Mouse (Mus musculus): ENCODE measurements around the gene Efna2. TPM values are rescaled to one million over a fixed set of nuclear protein-coding genes. Genes with fewer than 3 reads are reported as not detected.
A peak's percentile ranks its signal among the peaks of the same experiment; 100 is the strongest.
"Not testable (repeated sequence)": the region's sequence is repeated elsewhere in the genome, so short reads cannot be mapped to it uniquely, and the experiment has no call there.

Efna2 gene
- polyA plus RNA-seq, 1 experiment from 2014 or later: 0.53 TPM

DNA sequence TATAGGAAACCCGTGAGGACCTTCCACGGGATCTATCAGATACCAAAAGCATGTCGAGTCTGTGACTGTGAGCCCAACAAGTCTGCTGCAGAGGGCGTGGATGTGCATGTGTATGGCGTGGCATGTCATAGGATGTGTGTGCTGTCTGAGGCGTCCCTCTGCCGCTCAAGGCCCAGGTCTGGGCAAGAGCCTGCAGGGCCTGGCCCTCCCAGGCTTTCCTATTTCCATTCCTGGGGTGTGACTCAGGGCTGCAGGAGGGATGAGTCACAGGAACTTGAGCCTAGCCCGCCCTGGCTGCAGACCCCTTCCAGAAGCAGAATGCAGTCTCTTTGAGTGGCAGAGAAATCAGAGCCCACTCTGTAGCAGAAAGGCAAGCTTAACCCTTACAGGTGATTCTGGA is 15.6 kb upstream of the Efna2 start:
- ATAC-seq (ENCODE audit: low read depth): no peak
- Histone ChIP-seq H3K4me3 (ENCODE audit: low read depth, low read length) (no peak overlapping the region), H3K36me3 (ENCODE audit: control insufficient read depth, insufficient read depth) (no peaks in the 10 kb centered on the region), H3K9ac (ENCODE audit: low read depth, low read length) (no peak overlapping the region), H3K4me1 (ENCODE audit: control insufficient read depth, low read depth, low read length) (peaks cover 81% of the 10 kb centered on the region), H3K27ac (ENCODE audit: low read length) (no peak overlapping the region), H3K9me3 (replicated peaks; ENCODE audit: control insufficient read depth, low read length) (no peaks in the 10 kb centered on the region), H3K4me2 (ENCODE audit: low read depth, low read length) (no peak overlapping the region), H3K27me3 (ENCODE audit: control insufficient read depth, insufficient read depth, low read depth, low read length) (no peaks in the 10 kb centered on the region)
- WGBS (ENCODE audit: insufficient replicate concordance): 69% methylated on average over 8 of the region's 8 CpGs

DNA sequence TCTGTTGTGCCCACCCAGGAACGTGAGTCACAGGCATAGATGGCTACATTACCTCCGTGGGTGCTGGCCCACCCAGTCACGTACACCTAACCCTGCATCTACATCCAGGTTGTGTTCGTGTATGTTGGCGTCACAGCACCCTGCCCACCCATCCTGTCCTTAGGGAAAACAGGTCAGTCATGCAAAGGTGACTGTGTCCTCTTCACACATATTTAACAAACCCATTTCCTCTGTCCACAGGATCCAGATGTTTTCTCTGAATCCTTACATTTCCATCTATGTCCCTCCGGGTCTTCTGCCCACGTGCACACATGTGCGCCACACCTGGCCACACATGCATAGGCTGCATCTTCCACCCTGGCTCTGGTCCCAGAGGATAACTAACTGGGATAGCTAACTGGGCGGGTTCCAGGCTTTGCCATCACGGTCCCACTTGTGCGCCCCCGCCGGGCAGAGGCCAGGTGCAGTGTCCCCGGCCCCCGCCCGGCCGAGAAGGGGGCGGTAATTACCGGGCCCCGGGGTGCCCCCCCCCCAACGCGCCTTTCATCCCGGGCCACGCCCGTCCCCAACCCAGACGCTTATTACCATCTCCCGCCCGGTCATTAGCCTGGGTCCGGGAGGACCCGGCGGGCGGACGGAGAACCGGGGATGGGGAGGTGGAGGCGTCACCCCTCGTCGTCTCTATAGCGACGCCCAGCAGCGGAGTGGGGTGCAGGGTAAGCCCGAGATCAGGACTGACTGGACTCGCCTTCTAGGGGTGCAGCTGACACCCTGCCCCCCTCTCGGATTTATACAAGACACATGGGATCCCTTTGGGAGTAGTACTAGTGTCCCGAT is 14.9 kb upstream of the Efna2 start:
- Histone ChIP-seq H3K9me3 (replicated peaks; ENCODE audit: control insufficient read depth, low read length) (no peaks in the 10 kb centered on the region), H3K36me3 (ENCODE audit: control insufficient read depth, insufficient read depth) (no peaks in the 10 kb centered on the region), H3K27ac (ENCODE audit: low read length) (peak overlapping the region; percentile 67; the same call in 1 of the 2 replicates), H3K4me2 (ENCODE audit: low read depth, low read length) (peak overlapping the region; percentile 96), H3K4me3 (ENCODE audit: low read depth, low read length) (peak overlapping the region; percentile 62), H3K4me1 (ENCODE audit: control insufficient read depth, low read depth, low read length) (peaks cover 81% of the 10 kb centered on the region), H3K27me3 (ENCODE audit: control insufficient read depth, insufficient read depth, low read depth, low read length) (no peaks in the 10 kb centered on the region), H3K9ac (ENCODE audit: low read depth, low read length) (peak overlapping the region; percentile 67)
- no peak for ATAC-seq (ENCODE audit: low read depth)
- WGBS (ENCODE audit: insufficient replicate concordance): 11% methylated on average over 43 of the region's 44 CpGs

DNA sequence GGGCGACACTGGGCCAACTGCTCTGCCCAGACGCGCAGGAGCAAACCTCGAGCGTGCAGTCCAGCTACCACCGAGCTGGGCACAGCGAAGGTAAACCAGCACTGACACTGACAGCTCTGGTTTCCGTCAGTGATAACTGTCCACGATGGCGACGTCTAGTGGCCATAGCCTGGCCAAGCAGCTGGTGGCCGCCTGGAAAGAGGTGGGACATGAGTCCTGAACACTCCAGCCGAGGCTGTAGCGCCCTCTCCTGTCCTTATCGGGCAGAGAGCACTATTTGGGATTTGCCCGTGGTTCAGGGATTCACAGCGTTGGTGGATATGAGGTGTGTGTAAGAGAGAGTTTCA is 14.3 kb upstream of the Efna2 start:
- Histone ChIP-seq H3K9me3 (replicated peaks; ENCODE audit: control insufficient read depth, low read length) (no peaks in the 10 kb centered on the region), H3K4me1 (ENCODE audit: control insufficient read depth, low read depth, low read length) (peaks cover 78% of the 10 kb centered on the region), H3K4me3 (ENCODE audit: low read depth, low read length) (peak overlapping the region; percentile 62), H3K27me3 (ENCODE audit: control insufficient read depth, insufficient read depth, low read depth, low read length) (no peaks in the 10 kb centered on the region), H3K27ac (ENCODE audit: low read length) (peak overlapping the region; percentile 67; the same call in 1 of the 2 replicates), H3K4me2 (ENCODE audit: low read depth, low read length) (peak overlapping the region; percentile 96), H3K36me3 (ENCODE audit: control insufficient read depth, insufficient read depth) (peaks cover 4% of the 10 kb centered on the region), H3K9ac (ENCODE audit: low read depth, low read length) (peak overlapping the region; percentile 67)
- ATAC-seq (ENCODE audit: low read depth): peak; percentile 31
- under 1% methylated on average over 17 of the region's 17 CpGs for WGBS (ENCODE audit: insufficient replicate concordance)

DNA sequence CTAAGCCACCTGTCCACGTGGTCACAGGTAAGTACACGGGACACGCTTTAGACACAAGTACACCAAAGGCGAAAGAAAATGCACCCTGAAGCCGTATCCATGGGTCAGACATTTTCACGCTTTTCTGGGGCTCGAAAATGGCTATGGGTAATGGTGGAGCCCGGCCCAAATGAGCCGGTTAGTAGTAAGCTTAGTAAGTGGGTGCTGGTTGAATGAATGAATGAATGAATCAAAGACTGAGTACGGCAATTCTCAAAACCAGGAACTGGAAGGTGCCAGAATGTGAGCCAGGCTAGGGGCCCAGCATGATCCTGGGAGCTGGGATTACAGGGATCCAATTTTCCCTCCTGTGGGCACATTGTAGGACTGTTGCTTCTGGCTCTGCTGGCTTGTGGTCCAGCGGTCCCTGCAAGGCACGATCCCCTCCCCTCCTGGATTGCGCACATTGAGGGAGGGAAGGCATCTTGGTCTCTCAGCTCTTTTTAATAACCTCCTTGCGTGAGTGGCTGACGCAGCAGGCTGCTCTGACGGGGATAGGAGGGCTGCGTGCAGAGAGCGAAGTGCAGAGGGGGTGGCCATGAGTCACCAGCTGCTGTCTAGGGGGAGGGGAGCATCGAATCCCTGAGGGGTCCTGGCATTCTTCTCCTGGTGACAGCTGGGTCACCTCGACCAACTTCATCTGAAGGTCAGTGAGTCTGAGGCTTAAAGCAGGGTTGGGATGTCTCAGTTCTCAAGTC is 13.7 kb upstream of the Efna2 start, which contains the start of gene Cirbp:
Gene Cirbp (plus strand): TSS at position 594 of the 737 bp plus-strand sequence.
- 30% methylated on average over 20 of the region's 20 CpGs for WGBS (ENCODE audit: insufficient replicate concordance)
- Histone ChIP-seq H3K4me3 (ENCODE audit: low read depth, low read length) (peak within 1 kb of the TSS; percentile 62), H3K9ac (ENCODE audit: low read depth, low read length) (peak within 1 kb of the TSS; percentile 67), H3K27ac (ENCODE audit: low read length) (peak within 1 kb of the TSS; percentile 77; the same call in 1 of the 2 replicates), H3K4me2 (ENCODE audit: low read depth, low read length) (peak within 1 kb of the TSS; percentile 96), H3K4me1 (ENCODE audit: control insufficient read depth, low read depth, low read length) (peaks cover 72% of the 10 kb centered on the region), H3K36me3 (ENCODE audit: control insufficient read depth, insufficient read depth) (peaks cover 10% of the 10 kb centered on the region), H3K27me3 (ENCODE audit: control insufficient read depth, insufficient read depth, low read depth, low read length) (no peaks in the 10 kb centered on the region), H3K9me3 (replicated peaks; ENCODE audit: control insufficient read depth, low read length) (no peaks in the 10 kb centered on the region)
- ATAC-seq (ENCODE audit: low read depth): no peak

DNA sequence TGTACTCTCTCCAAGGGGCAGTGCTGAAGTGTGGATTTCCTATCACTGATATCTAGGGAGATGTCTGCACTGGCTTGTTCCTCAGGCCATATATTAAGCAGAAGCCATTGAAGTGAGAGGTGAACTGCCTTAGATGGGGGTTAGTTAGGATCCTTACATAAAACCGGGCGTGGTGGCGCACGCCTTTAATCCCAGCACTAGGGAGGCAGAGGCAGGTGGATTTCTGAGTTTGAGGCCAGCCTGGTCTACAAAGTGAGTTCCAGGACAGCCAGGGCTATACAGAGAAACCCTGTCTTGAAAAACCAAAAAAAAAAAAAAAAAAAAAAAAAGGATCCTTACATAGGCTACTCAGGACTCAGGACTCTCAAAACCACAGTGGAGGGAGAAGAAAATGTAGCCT is 13.1 kb upstream of the Efna2 start:
- not testable (repeated sequence) for ATAC-seq (ENCODE audit: low read depth); H3K9ac ChIP-seq (ENCODE audit: low read depth, low read length); H3K9me3 ChIP-seq (replicated peaks; ENCODE audit: control insufficient read depth, low read length); H3K4me3 ChIP-seq (ENCODE audit: low read depth, low read length); H3K27me3 ChIP-seq (ENCODE audit: control insufficient read depth, insufficient read depth, low read depth, low read length)
- Histone ChIP-seq H3K4me2 (ENCODE audit: low read depth, low read length) (peak overlapping the region; percentile 96; the same call in 1 of the 2 replicates), H3K36me3 (ENCODE audit: control insufficient read depth, insufficient read depth) (peaks cover 16% of the 10 kb centered on the region), H3K4me1 (ENCODE audit: control insufficient read depth, low read depth, low read length) (peaks cover 66% of the 10 kb centered on the region), H3K27ac (ENCODE audit: low read length) (peak overlapping the region; percentile 38; the same call in 1 of the 2 replicates)
- 78% methylated on average over 4 of the region's 4 CpGs for WGBS (ENCODE audit: insufficient replicate concordance)

DNA sequence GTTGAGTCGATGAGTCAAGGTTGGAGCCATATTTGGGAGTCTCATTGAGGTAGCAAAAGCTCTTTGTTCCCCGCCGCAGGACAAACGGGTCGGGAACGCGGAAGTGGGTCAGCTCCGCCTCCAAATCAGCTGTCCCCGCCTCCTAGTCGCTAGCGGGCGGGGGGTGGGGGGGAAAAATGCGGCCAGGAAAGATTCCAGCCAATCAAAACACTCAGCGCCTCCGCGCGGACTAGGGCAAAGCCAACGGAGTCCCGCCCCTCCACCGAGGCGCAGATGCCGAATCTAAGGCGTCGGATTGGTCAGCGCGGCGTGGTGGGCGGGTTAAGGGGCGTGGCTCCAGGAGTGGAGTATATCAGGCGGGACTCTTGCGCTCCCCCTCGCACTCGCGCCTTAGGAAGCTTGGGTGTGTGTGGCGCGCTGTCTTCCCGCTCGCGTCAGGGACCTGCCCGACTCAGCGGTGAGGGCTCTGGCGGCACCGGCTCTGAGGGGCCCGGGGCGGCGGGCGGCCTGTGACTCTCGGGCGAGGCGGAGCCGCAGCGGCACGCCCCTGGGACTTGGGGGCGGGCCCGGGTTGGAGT is 11.7 kb upstream of the Efna2 start:
- under 1% methylated on average over 54 of the region's 55 CpGs for WGBS (ENCODE audit: insufficient replicate concordance)
- peak overlapping the region; percentile 80 for H3K4me2 ChIP-seq (ENCODE audit: low read depth, low read length)

DNA sequence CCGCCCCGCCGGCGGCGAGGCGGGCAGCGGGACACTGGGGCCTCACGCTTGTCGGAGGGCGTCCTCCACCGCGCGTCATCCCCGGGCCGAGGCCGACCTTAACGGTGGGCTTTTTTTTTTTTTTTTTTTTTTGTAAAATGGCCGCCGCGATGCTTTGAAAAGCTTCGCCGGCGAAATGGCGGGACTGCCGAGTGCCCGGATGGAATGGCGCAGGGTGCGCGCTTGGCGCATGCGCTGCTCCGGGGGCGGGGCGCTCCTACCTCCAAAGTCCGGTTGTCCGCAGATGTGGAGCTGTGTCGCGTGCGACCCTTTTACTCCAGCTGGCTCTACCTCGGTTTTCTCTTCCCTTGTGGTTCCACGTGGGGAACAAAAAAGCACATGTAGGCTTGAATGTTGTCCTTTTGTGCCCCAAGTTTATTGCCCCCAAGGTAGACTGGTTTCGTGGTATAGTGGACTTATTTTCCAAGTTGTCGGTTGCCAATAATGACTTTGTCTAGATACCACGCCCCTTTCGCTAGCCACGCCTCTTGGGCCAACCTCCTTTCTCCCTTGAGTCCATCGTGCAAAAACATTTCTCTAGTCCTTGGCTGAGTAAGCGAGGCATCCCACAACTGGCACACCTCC is 11.1 kb upstream of the Efna2 start:
- Histone ChIP-seq H3K4me2 (ENCODE audit: low read depth, low read length) (peak overlapping the region; percentile 69), H3K9ac (ENCODE audit: low read depth, low read length) (peak overlapping the region; percentile 92), H3K27me3 (ENCODE audit: control insufficient read depth, insufficient read depth, low read depth, low read length) (no peaks in the 10 kb centered on the region), H3K4me3 (ENCODE audit: low read depth, low read length) (peak overlapping the region; percentile 87), H3K9me3 (replicated peaks; ENCODE audit: control insufficient read depth, low read length) (no peaks in the 10 kb centered on the region; the same call in 1 of the 2 replicates), H3K27ac (ENCODE audit: low read length) (peak overlapping the region; percentile 98), H3K4me1 (ENCODE audit: control insufficient read depth, low read depth, low read length) (peaks cover 55% of the 10 kb centered on the region), H3K36me3 (ENCODE audit: control insufficient read depth, insufficient read depth) (peaks cover 26% of the 10 kb centered on the region)
- under 1% methylated on average over 37 of the region's 48 CpGs for WGBS (ENCODE audit: insufficient replicate concordance)
- ATAC-seq (ENCODE audit: low read depth): peak; percentile 56

More for the DNA sequence above, 11.7 kb upstream of the Efna2 start:
- H3K4me1 ChIP-seq (ENCODE audit: control insufficient read depth, low read depth, low read length): peaks cover 59% of the 10 kb centered on the region
- H3K36me3 ChIP-seq (ENCODE audit: control insufficient read depth, insufficient read depth): peaks cover 26% of the 10 kb centered on the region
- no peaks in the 10 kb centered on the region; the same call in 1 of the 2 replicates for H3K9me3 ChIP-seq (replicated peaks; ENCODE audit: control insufficient read depth, low read length)
- peak overlapping the region; percentile 92 for H3K9ac ChIP-seq (ENCODE audit: low read depth, low read length)
- H3K27ac ChIP-seq (ENCODE audit: low read length): peak overlapping the region; percentile 98
- ATAC-seq (ENCODE audit: low read depth): peak; percentile 86
- peak overlapping the region; percentile 87 for H3K4me3 ChIP-seq (ENCODE audit: low read depth, low read length)
- H3K27me3 ChIP-seq (ENCODE audit: control insufficient read depth, insufficient read depth, low read depth, low read length): no peaks in the 10 kb centered on the region

DNA sequence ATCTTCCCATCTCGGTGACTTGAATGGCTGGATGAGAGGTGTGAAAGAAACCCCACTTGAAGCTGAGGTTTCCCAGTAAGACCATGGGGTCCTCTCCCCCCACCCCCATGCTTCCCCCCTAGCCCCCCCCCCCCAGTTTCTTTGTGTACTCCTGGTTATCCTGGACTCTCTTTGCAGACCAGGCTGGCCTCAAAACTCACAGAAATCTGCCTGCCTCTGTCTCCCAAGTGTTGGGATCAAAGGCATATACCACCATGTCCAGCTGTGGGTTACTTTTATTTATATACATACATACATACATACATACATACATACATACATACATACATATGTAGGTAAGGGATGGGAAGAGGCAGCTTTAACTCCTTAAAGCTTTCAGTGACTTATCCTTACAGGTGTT is 10.2 kb upstream of the Efna2 start:
- 64% methylated on average over 1 of the region's 1 CpGs for WGBS (ENCODE audit: insufficient replicate concordance)
- peaks cover 26% of the 10 kb centered on the region for H3K36me3 ChIP-seq (ENCODE audit: control insufficient read depth, insufficient read depth)
- ATAC-seq (ENCODE audit: low read depth): no peak
- no peaks in the 10 kb centered on the region; the same call in 1 of the 2 replicates for H3K9me3 ChIP-seq (replicated peaks; ENCODE audit: control insufficient read depth, low read length)
- peak overlapping the region; percentile 69 for H3K4me2 ChIP-seq (ENCODE audit: low read depth, low read length)
- peak overlapping the region; percentile 98 for H3K27ac ChIP-seq (ENCODE audit: low read length)
- peak overlapping the region; percentile 92 for H3K9ac ChIP-seq (ENCODE audit: low read depth, low read length)
- no peaks in the 10 kb centered on the region for H3K27me3 ChIP-seq (ENCODE audit: control insufficient read depth, insufficient read depth, low read depth, low read length)
- peaks cover 51% of the 10 kb centered on the region for H3K4me1 ChIP-seq (ENCODE audit: control insufficient read depth, low read depth, low read length)
- H3K4me3 ChIP-seq (ENCODE audit: low read depth, low read length): peak overlapping the region; percentile 87

Measured in liver, embryonic 16.5 days (tissue).